In genomic region chr2:164745843-164746479, GRCm38 (mm10) we compare ENCODE assay signal across 8 mouse cellular contexts. TPM values are rescaled to one million over a fixed set of nuclear protein-coding genes. Genes with fewer than 3 reads are reported as not detected.
DNase-seq lines count a peak whose midpoint lies in the region; ATAC-seq and TF ChIP-seq lines count a peak whose summit lies in the region.

Wfdc3 (minus strand) TSS chr2:164745931.
Dnttip1 (plus strand) TSS chr2:164745983.

- H3K4me3 ChIP-seq in cortical plate, adult 2 months (ENCODE audit: insufficient read depth, low read length): peak within 1 kb of the TSS; percentile 67

- TF ChIP-seq CTCF in cortical plate, adult 2 months (IDR thresholded peaks at IDR 0.05; ENCODE audit: extremely low read depth, insufficient read depth, low read length): no peak

- 0 out of 2 replicates have a peak within 1 kb of the TSS, but pooled peaks have one; percentile 6 for H3K27ac ChIP-seq in cortical plate, adult 2 months (ENCODE audit: insufficient read depth, low read length)

- peak; percentile 92 for DNase-seq in adipocyte (ENCODE audit: low spot score)
- peak; percentile 96 for DNase-seq in gastrocnemius, postnatal 10 days
- DNase-seq in hindlimb bud, embryonic 11.5 days (ENCODE audit: extremely low spot score, low read depth, low spot score): peak; percentile 75
- peak; percentile 90 for DNase-seq in left cerebral cortex, adult 8-10 months (ENCODE audit: low spot score in 2 of 2)
- DNase-seq in right cerebral cortex, adult 18-20 months: peak; percentile 95
- DNase-seq in urinary bladder, adult 2 months (ENCODE audit: low spot score): peak; percentile 91

- peak; percentile 80 for TF ChIP-seq POLR2A in cortical plate, adult 2 months (IDR thresholded peaks at IDR 0.05; ENCODE audit: extremely low read depth, insufficient read depth, low read length)

- peaks cover 7% of the 10 kb centered on the region; the same call in 1 of the 2 replicates for H3K4me1 ChIP-seq in cortical plate, adult 2 months (ENCODE audit: control insufficient read depth, insufficient read depth, low read length)

- ATAC-seq in megakaryocyte, adult 5-6 weeks (ENCODE audit: poor library complexity, severe bottlenecking): peak; percentile 96

RNA-seq across cellular contexts. Expression of gene Wfdc3, which starts in this region (rescaled TPM):
- 2.4 and 2.6 TPM in 2 replicates for polyA plus RNA-seq in cortical plate, adult 2 months (2012; rRNA removed)
- not detected for total RNA-seq in gastrocnemius, postnatal 10 days (2021)
- total RNA-seq in left cerebral cortex, adult 8-10 months (2022): 1 to 10 TPM; 1.3 to 3.9 (median 2.1) TPM
- 1.0 TPM in 1 of 2 replicates, not detected in the other for total RNA-seq in megakaryocyte, adult 5-6 weeks (2015)
- not detected in 2 replicates for total RNA-seq in megakaryocyte, adult 5-6 weeks (2017)
- 0.81 and 0.96 TPM in 2 replicates for polyA plus RNA-seq in urinary bladder, adult 2 months (2012; rRNA removed)

RNA-seq across cellular contexts. Expression of gene Dnttip1, which starts in this region (rescaled TPM):
- polyA plus RNA-seq in cortical plate, adult 2 months (2012; rRNA removed): 35.5 and 36.4 TPM in 2 replicates
- total RNA-seq in gastrocnemius, postnatal 10 days (2021): 10 to 100 TPM; 27.4 to 31.9 TPM
- total RNA-seq in left cerebral cortex, adult 8-10 months (2022): 10 to 100 TPM; 32.2 to 38.7 (median 35.5) TPM
- 27.3 and 28.5 TPM in 2 replicates for total RNA-seq in megakaryocyte, adult 5-6 weeks (2015)
- 18.5 and 27.0 TPM in 2 replicates for total RNA-seq in megakaryocyte, adult 5-6 weeks (2017)
- 36.1 and 36.7 TPM in 2 replicates for polyA plus RNA-seq in urinary bladder, adult 2 months (2012; rRNA removed)

Comparison
In these comparisons a context has a peak if more than half of its experiments do, and no peak if none do; other contexts are left out.
1. Peak in every context shown above with its lines: DNase-seq, ATAC-seq, H3K4me3 ChIP-seq and H3K27ac ChIP-seq.